Mouse (Mus musculus): ENCODE measurements around the gene Ano10.
"Not testable (repeated sequence)": the region's sequence is repeated elsewhere in the genome, so short reads cannot be mapped to it uniquely, and the experiment has no call there.

The Ano10 gene

DNA sequence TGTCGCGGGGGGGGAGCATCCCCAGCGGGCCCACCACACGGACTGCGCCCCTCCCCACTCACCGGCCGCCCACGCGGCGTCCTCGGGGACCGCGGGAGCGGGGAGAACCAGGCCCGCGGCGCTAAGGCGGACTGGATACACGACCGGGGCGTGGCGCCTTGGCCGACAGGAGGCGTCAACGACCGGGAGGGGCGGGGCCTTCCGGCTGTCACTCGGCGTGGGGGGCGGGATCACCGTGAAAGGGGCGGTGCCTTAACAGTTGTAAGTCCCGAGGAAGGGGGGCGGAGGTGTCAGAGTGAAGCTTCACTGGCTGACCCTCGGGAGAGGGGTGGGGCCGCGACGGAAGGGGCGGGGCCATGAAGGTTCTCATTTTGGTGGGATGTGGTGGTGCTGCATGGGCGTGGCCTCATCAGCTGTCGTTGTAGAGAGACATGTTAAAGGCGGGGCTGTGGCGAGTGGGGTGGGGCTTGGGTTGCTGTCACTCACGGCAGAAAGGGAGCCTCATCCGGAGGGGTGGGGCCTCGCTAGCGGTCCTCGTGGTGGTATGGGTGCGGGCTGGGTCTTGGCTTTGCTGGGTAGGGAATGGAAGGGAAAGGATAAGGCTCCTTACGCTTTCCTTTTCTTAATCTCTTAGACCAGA is at the start of gene Ano10:
TSS of gene Ano10 (minus strand) at position 182 of the 640 bp plus-strand sequence.
- DNase-seq (ENCODE audit: low read depth, low spot score) = peak; percentile 95

DNA sequence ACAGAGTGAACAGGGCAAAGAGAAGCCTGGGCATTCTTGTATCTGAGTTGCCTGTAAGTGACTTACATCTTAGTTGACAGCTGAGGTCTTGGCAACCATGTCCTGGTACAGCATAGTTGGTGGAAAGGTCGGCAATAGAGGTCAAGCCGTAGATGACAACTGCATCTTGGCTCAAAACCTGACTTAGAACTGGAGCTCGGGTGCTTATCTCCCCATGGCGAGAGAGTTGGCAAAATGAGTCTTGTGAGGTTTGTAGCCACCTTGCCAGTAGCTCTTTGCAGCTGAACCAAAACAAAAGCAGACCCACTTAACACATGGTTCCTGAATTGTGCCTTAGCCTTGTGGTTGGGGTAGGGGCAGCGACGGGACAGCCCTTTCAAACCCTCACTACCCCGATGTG is 49.2 kb upstream of the Ano10 start:
- no peak for DNase-seq (ENCODE audit: low read depth, low spot score)

DNA sequence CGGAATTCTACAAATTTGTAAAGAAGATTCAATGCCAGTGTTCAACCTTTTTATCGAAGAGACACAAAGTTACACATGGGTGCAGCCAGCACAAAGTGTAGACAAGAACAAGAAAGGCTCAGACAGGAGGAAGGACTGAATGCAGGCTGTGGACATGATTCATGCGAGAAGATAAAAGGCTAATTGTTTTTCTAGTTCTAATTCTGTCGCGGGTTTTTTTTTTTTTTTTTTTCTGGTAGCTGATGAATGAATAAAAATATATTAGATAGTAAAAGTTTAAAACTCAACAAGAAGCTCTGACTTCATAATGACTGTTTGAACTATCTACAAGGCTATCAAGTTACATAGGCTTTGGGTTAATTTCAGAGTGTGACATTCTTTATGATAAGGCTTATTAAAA is 45.7 kb upstream of the Ano10 start:
- DNase-seq (ENCODE audit: low read depth, low spot score) = no peak

DNA sequence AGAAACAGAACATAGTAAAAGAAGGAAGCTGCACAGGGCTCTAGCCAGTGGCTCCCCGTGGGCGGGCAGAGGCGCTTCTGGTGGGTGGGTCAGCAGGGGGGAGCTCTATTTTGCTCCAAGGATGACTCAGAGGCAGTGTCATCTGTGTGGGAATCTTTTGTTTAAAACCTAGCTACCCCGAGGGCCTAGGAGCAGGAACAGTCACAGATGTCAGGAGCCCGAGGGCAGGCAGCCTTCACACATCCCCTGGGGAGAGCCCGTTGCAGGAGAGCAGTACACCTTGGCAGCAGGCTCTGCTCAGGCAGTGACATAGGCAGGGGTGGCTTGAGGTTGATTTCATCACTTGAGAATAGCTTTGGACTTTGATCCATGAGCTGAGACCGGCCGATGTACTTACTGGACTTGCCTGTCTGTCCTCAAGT is 43.3 kb upstream of the Ano10 start:
- no peak for DNase-seq (ENCODE audit: low read depth, low spot score)

DNA sequence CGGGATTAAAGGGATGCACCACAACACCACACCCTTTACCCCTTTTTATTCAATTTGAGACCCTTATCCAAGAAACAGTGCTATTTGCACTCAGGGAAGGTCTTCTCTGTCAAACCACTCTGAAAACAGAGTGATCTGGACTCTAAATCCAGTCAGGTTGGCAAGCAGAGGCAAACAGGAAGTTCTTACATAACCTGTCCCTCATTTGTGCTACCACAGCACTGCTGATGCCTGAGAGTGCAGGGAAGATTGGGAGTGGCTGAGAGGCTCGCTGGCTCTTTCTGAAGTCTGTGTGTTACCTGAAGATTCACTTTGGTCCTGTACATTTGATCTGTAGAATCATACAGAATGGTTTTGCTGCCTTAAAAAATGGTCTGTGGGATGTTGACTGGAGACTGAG is 42.5 kb upstream of the Ano10 start:
- no peak for DNase-seq (ENCODE audit: low read depth, low spot score)

DNA sequence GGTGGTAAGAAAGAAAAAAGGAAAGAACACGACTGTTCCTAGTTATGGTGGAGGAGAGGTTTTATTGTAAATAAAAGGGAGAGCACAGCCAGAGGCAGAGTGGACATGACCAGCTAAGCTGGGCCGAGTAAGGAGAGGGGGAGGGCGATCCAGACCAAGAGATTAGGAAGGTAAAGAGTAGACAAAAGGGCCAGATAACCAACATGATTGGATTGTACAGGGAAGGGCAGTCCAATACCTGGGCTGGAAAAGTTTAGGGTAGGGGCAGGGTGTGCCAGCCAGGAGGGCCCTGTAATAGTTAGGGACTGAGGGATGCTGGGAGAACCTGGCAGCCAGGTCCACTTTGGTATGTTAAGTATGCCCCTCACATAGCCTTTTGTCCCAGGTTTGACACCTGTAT is 34.0 kb upstream of the Ano10 start:
- no peak for DNase-seq (ENCODE audit: low read depth, low spot score)

DNA sequence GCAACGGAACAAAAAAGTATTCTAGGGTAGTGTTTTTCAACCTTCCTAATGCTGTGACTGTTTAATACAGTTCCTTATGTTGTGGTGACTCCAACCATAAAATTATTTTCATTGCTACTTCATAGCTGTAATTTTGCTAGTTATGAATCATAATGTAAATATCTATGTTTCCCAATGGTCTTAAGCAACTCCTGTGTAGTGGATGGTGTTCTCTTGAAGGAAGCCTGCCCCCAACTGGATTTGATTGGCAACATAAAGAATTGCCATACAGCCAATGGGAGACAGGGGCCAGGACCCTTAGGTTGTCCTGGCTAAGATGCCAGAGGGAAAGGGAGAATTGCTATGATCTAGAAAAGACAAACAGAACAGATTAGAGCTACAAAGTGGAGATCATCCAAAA is 31.8 kb upstream of the Ano10 start:
- no peak for DNase-seq (ENCODE audit: low read depth, low spot score)

DNA sequence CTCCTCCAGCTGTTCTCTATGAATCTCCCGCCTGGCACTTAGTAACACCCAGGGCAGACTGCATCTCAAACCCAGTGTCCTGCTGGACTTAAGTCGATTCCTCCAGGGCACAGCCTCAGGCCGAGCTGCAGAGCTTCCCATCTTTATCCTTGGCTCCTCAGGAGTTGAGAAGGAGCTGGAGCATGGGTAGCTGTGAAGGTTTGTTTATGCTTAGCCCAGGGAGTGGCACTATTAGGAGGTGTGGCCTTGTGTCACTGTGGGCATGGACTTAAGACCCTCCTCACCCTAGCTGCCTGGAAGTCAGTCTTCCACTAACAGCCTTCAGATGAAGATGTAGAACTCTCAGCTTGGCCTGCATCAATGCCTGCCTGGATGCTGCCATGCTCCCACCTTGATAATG is 28.1 kb upstream of the Ano10 start:
- DNase-seq (ENCODE audit: low read depth, low spot score) = no peak

DNA sequence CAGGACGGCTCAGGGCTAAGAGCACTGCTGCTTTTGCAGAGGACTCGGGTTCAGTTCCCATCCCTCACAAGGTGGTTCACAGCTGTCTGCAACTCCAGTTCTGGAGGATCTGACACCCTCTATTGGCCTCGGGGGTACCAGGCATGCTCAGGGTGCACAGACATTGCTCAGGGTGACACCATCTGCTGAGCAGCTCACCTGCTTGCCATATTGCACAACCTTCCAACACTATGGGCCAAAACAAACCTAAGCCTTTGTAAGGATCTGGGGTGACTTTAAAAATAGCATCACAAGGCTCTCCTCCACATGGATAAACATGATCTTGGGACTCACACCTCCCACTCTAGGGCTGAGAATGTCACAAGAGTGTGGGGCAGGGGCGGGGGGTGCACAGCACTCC is 26.4 kb upstream of the Ano10 start:
- no peak for DNase-seq (ENCODE audit: low read depth, low spot score)

DNA sequence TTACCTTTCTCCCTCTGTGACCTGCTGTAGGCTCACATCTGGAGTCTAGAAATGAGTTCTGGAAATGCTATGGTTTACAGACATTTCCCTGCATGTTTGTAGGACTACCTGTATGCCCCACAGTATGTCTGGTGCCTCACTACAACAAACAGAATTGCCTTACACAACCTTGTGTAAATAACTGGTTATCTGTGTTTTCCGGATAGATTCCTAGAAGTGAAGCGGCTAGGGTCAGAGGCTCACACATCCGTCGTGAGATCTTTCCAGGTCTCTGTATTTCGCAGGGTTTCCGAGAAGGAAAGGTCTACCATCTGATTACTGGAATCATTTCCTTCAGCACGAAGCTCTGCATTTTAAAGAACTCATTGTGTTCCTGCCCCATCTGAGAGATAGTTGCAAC is 22.3 kb upstream of the Ano10 start:
- no peak for DNase-seq (ENCODE audit: low read depth, low spot score)

DNA sequence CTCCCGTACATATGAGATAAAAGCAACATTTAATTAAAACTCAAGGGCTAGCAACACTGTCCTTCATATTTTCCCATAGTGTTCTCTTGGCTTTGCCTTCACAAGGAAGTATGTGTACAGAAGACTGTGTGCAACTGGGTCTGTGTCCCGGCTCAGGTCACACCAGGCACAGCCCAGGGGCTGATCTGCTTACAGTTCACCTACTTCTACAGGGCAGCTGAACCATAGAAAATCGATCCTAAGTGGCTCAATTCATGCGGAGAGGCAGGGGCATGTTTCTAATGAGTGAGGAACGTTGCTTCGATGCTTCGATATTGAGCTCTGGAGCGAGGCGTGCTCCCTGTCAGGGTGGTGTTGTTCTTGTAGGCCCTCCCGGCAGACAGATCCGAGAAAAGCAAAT is 21.3 kb upstream of the Ano10 start:
- DNase-seq (ENCODE audit: low read depth, low spot score) = no peak

DNA sequence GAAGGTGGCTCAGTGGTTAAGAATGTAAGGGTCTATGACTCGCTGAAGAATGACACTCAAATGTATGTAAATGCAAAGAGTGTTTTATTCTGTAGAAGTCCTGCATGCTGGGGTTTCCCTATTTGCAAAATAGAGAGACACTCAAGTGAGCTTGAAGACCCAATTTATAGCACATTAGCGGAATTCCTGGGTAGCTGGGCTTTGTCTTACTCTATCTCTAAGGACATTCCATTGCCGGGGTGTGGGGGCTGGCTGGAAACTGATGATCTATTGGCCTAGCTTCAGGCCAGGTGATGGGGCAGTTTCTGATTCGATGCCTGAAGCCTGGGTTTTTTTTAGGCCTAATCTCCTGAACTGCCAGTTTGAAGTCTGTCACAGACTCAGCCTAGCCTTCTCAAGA is 20.7 kb upstream of the Ano10 start:
- no peak for DNase-seq (ENCODE audit: low read depth, low spot score)

DNA sequence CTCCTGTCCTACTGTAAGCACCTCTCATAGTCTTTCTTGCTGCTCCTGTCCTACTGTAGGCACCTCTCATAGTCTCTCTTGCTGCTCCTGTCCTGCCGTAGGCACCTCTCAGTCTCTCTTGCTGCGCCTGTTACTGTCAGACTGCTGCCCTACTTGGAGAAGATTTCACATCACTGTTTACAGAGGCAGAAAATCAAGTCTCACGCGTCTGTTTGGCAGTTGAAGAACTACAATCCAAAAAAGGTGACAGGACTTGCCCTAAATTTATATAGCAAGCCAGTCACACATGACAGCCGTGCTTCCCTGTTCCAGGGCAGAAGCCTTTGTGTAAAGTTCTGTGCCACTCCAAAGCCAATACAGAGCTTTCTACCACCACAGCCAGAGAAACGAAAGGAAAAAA is 20.2 kb upstream of the Ano10 start:
- DNase-seq (ENCODE audit: low read depth, low spot score) = no peak

DNA sequence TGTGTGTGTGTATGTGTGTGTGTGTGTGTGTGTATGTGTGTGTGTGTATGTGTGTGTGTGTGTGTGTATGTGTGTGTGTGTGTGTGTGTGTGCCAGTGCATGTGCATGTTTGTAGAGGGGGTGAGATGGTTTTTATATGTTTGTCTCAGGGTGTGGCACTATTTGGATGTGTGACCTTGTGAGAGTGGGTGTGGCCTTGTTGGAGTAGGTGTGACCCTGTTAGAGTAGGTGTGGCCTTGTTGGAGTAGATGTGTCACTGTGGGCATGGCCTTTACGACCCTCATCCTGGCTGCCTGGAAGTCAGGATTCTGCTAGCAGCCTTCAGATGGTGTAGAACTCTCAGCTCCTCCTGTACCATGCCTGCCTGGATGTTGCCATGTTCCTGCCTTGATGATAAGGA is 18.9 kb upstream of the Ano10 start:
- DNase-seq (ENCODE audit: low read depth, low spot score) = not testable (repeated sequence)

DNA sequence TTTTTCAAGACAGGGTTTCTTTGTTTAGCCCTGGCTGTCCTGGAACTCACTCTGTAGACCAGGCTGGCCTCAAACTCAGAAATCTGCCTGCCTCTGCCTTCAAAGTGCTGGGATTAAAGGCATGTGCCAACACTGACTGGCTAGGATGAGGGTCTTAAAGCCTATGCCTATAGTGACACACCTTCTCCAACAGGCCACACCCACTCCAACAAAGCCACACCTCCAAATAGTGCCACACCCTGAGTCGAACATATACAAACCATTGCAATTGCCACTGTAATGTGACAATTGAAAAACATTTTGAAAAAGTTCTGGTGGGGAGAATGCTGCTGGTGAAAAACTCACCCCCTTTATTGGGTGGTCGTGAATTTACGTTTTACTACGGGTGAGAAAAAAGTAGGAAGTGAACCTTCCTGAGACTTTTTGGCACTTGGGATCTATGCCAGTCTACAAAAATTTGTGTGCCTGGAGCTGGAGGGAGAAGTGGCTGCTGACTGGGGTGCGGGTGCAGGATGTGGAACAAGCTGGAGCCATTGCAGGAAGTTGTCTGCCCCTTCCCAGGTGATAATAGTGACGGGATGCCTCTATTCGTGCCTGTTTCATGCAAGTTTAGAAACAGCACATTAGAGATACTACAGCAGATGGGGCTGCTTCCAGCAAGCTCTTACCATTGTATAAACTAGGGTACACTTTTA is 18.2 kb upstream of the Ano10 start:
- DNase-seq (ENCODE audit: low read depth, low spot score) = no peak

DNA sequence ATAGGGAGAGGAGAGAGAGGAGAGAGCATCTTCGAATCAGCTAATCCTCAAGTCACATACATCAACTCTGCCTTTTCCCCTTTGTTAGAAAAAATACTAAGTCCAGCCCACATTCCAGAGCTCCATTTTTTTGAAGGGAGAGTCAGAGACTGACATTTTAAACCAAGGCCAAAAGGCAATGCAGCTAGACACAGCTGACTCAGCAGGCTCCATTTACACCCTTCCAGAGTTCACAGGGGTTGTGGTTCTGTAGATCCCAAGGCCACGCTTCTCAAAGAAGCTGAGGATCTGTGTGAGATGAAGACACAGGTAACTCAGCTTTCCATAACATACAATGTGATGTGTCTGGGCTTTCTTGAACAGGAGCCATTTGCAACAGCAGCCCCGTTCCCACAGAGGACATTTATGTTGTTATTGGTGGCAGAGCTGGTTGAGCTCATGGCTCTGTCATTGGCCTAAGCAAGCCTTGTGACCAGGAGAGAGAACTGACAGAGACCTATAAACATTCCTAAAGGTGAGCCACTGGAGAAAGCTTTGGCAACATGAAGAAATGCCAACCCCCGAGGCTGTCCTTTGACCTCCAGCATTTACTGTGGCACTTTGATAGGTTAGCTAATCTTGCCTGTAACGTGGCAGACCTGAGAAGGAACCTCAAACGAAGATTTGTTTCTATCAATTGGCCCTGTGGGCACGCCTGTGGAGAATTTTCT is 17.0 kb upstream of the Ano10 start:
- DNase-seq (ENCODE audit: low read depth, low spot score) = no peak

DNA sequence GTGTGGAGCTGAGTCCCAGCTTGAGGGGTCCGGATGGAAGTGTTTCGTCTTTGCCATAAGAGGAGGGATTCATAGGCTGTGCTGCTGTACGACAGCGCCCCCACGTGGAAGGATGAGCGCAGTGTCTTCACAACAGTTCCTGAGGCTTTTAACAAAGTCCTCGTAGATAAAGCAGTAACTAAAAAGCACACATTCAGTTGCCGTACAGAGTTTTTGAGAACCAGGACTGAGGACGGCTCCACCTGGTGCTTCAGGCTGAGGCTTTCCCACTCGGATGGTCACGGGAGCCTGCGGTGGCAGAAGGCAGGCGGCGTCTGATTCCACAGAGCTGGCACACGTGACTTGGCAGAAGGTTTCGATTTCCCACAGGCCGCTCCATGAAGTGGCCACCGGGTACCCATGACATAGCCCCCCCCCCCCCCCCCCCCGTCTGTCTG is 16.4 kb upstream of the Ano10 start:
- peak; percentile 89 for DNase-seq (ENCODE audit: low read depth, low spot score)

DNA sequence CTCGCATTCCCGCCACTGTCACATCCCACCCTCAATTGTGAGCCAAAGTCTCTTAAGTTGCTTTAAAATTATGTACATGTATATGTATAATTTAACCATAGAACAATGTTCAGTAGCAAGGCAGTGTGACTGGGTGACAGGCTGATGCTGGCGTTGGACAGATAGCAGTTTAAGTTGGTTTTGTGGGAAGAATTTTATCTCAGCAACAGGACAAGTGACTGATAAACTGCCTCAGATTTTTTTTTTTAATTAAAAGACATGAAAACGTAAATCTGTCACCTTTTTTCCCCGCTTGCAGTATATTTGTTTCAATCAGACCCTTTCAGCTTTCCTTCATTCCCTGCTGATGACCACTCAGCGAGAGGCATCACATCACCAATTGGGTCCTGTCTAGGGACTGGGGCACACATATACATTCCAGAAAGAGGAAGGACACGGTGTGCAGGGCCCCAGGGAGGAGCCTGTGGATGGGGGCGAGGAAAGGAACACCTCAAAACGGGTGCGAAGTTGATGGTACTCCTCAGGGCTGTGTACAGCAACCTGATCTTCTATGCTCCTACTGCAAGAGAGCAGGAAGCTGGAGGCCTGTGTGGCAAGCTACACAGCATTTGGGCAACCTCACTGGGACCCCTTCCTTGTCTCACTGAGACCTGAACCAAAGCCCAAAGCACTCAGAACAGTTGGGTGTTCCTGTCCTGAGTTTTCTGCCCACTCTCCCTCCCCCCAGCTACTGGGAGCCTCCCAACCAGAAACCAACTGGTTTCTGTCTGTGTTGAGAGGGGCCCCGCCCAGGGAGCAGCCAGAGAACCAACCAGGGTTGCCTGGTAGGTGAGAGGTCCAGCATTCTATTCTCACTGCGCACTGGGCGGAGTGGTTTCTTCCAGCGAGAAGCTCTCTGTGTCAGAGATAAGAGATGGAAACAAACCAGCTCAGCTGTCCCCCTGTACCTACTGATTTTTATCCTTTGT is 15.1 kb upstream of the Ano10 start:
- DNase-seq (ENCODE audit: low read depth, low spot score) = no peak

DNA sequence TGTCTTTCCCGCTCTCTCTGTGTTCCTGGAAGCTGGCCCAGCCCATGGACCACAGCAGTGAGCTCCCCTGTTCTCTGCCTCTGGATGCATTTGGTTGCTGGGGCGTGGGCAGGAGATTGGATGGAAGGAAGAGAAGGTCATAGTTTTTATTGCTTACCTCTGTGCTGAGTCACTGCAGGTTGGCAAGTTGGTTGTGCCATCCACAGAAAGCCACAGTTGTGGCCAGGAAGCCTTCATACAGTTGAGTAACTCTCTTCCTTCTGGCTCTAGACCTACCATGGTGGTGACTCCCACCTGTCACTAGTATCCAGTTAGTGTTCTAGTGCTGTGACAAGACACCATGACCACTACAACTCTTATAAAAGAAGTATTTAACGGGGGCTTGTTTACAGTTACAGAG is 11.1 kb upstream of the Ano10 start:
- no peak for DNase-seq (ENCODE audit: low read depth, low spot score)

DNA sequence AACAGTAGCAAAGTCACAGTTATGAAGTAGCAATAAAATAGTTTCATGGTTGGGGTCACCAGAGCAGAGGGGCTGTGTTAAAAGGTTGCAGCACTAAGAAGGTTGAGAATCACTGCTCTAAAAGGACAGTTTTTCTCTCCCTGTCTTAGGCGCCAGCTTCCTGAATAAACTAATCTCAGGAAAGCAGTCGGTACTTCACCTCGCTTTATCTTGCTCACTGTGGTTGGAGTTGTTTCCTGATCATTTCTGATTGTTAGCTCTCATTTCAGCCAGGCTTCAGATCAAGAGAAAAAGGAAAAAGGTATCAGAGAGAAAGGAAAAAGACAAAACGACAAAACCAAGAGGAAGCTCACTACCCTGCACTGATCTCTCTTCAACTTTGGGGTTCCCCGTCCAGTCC is 1.9 kb upstream of the Ano10 start:
- no peak for DNase-seq (ENCODE audit: low read depth, low spot score)

DNA sequence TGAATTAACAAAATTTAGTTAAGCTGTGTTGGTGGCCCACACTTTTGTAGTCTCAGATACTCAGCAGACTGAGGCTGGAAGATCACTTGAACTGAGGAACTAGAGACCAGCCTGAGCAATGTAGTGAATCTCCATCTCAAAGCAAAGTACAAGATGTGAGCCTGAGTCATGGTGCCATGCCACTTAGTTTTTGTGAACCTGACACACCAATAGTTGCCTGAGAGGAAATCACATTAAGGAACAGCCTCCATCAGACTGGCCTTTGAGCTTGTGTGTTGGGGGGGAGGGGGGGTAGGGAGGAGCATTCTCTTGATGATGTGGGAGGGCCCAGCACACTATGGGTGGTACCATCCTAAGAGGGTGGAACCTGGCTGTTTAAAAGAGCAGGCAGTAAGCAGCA is 1.2 kb upstream of the Ano10 start:
- no peak for DNase-seq (ENCODE audit: low read depth, low spot score)

DNA sequence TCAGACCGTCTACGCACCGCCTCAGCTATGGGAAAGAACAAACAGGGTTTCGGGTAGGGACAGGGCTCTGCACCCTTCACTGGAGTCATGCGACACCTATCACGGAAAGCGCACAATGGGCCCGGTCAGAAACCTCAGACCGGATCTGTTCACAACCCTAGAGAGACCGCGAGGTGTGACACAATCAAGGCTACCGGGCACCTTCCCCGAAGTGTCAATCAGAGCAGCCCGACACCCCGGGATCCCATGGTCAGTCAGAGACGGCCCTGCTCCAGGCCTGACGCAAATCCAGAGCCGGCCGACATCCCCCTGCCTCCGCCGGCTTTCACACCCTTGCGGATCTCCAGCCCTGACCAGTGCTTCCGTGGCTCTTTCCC is 370 bp downstream of the Ano10 start:
- no peak for DNase-seq (ENCODE audit: low read depth, low spot score)
